Mouse (Mus musculus) midbrain, embryonic 13.5 days (tissue): ENCODE measurements around the gene Cachd1. TPM values are rescaled to one million over a fixed set of nuclear protein-coding genes. Genes with fewer than 3 reads are reported as not detected.

ENCODE experiments used
- ATAC-seq: fragments of 200-750 bp; cut with Nextera tagmentation; 2 replicates; pipeline ENCODE4 v1.8.0; 2017; ENCODE audit warnings: mild to moderate bottlenecking, moderate TSS enrichment, moderate library complexity
- H3K27ac ChIP-seq: fragments of 300-500 bp; sonication (generic); 2 replicates; pipeline ENCODE4 v1.5.1; 2015; ENCODE audit warnings: inconsistent platforms, mild to moderate bottlenecking, moderate library complexity
- H3K27me3 ChIP-seq: fragments of 300-500 bp; sonication (generic); 2 replicates; pipeline ENCODE4 v1.6.1; 2015; ENCODE audit warnings: mild to moderate bottlenecking, inconsistent platforms
- H3K36me3 ChIP-seq: fragments of 300-500 bp; sonication (generic); 2 replicates; pipeline ENCODE4 v1.6.1; 2015; ENCODE audit warnings: mild to moderate bottlenecking, inconsistent platforms
- H3K4me1 ChIP-seq: fragments of 300-500 bp; sonication (generic); replicated peaks from 2 replicates; pipeline ENCODE4 v1.6.1; 2015; ENCODE audit warnings: inconsistent platforms
- H3K4me2 ChIP-seq: fragments of 300-500 bp; sonication (generic); replicated peaks from 2 replicates; pipeline ENCODE4 v1.6.1; 2015; ENCODE audit warnings: moderate library complexity, mild to moderate bottlenecking, inconsistent platforms
- H3K4me3 ChIP-seq: fragments of 300-500 bp; sonication (generic); replicated peaks from 2 replicates; pipeline ENCODE4 v1.5.1; 2015; ENCODE audit warnings: mild to moderate bottlenecking, inconsistent platforms
- H3K9ac ChIP-seq: fragments of 300-500 bp; sonication (generic); replicated peaks from 2 replicates; pipeline ENCODE4 v1.6.1; 2015; ENCODE audit warnings: mild to moderate bottlenecking, inconsistent platforms
- H3K9me3 ChIP-seq: fragments of 300-500 bp; sonication (generic); 2 replicates; pipeline ENCODE4 v1.6.1; 2016; ENCODE audit warnings: mild to moderate bottlenecking, inconsistent platforms
- WGBS: fragments of 180-500 bp; shearing (Covaris S2); methylation state at CpG from one replicate; pipeline ENCODE4 v1.1.7; 2015; 5-methylcytosine and 5-hydroxymethylcytosine counted together
- polyA plus RNA-seq: library from polyadenylated mRNA; unstranded; fragments of >200 nt; fragmentation: Nextera tagmentation; extraction: Ambion mirVana; gene quantifications from 2 replicates; pipeline ENCODE4 v1.2.1, GENCODE M21; 2015

The Cachd1 gene
- polyA plus RNA-seq, 1 experiment from 2014 or later: 38.9 TPM

DNA sequence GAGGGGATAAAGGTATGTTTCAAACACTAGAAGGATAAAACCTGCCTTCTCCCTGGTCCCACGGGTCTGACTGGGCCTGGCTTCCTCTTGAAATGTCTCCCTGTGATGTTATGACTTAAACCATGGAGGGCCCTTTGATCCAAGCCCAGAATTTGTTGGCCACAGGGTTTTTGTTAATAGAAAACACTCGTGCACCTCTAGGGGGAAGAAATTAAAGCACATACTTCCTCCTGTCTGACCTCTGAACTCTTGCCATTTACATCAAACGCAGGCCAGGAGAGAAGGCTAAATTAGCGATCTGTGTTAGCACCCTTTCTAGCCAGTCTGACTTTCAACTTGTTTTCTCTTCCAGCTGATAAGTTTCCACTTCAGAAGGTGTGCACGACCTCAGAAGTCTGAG lies 19.0 kb downstream of the Cachd1 start:
- H3K4me3 ChIP-seq: no peak overlapping the region
- no peak overlapping the region for H3K4me2 ChIP-seq
- 0 out of 2 replicates have a peak, but pooled peaks have one; percentile 34 for ATAC-seq
- H3K9me3 ChIP-seq: no peaks in the 10 kb centered on the region
- H3K27me3 ChIP-seq: no peaks in the 10 kb centered on the region
- H3K36me3 ChIP-seq: no peaks in the 10 kb centered on the region
- peaks cover 79% of the 10 kb centered on the region for H3K4me1 ChIP-seq
- no peak overlapping the region for H3K9ac ChIP-seq
- 7% methylated on average over 5 of the region's 5 CpGs for WGBS
- peak overlapping the region; percentile 36; the same call in 1 of the 2 replicates for H3K27ac ChIP-seq

DNA sequence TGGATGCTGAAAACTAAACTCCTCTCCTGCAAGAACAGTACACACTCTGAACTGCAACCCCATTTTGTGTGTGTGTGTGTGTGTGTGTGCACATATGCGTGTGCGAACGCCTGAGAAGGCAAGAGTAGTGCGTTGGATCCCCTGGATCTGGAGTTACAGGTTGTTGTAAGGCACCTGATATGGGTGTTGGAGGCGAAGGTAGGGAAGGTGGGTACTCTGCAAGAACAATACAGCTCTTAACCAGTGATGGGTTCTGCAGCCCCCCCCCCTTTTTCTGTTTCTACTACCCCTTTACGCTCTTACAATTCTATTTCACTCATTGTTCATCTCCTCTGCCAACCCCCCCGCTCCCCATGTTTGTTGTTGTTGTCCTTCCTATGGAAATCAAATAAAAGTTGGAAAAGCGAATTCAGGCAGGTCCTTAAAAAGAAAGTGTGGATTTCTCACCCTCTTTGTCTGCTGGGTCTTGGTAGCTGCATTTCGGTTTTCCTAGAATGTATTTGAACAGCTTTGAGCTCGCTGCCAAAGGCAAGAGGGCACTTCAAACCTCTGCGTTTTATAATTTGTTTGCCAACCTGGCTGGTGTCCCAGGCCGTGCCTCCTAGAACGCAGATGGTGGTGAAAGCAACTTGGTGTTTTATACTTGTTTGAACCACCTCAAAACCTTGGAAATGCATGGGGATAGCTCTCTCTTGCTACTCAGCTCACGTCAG lies 24.4 kb downstream of the Cachd1 start:
- Histone ChIP-seq H3K9ac (no peak overlapping the region), H3K4me1 (peaks cover 71% of the 10 kb centered on the region), H3K27ac (no peak overlapping the region), H3K4me3 (no peak overlapping the region), H3K36me3 (no peaks in the 10 kb centered on the region), H3K4me2 (no peak overlapping the region; the same call in 1 of the 2 replicates), H3K27me3 (no peaks in the 10 kb centered on the region), H3K9me3 (no peaks in the 10 kb centered on the region)
- WGBS: 82% methylated on average over 14 of the region's 14 CpGs
- ATAC-seq: no peak

DNA sequence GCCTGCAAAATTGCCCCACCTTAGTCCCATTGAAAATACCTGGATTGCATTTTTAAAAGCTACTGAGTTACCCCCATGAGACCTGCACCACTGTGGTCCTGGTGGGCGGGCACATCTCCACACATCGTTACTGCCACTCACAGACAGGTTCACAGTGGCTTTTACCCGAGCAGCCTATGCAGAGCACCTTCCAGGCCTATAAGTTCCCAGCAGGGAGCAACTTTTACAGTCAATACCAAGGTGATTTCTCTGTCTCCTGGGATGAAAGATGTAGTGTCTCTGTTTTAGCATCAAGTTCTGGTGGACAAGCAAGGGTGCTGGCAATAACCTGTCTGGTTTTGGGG lies 24.9 kb downstream of the Cachd1 start:
- no peaks in the 10 kb centered on the region for H3K9me3 ChIP-seq
- H3K4me3 ChIP-seq: no peak overlapping the region
- H3K4me2 ChIP-seq: no peak overlapping the region
- no peaks in the 10 kb centered on the region for H3K27me3 ChIP-seq
- WGBS: 71% methylated on average over 3 of the region's 3 CpGs
- no peaks in the 10 kb centered on the region for H3K36me3 ChIP-seq
- peaks cover 66% of the 10 kb centered on the region for H3K4me1 ChIP-seq
- H3K9ac ChIP-seq: no peak overlapping the region
- H3K27ac ChIP-seq: no peak overlapping the region
- ATAC-seq: no peak

DNA sequence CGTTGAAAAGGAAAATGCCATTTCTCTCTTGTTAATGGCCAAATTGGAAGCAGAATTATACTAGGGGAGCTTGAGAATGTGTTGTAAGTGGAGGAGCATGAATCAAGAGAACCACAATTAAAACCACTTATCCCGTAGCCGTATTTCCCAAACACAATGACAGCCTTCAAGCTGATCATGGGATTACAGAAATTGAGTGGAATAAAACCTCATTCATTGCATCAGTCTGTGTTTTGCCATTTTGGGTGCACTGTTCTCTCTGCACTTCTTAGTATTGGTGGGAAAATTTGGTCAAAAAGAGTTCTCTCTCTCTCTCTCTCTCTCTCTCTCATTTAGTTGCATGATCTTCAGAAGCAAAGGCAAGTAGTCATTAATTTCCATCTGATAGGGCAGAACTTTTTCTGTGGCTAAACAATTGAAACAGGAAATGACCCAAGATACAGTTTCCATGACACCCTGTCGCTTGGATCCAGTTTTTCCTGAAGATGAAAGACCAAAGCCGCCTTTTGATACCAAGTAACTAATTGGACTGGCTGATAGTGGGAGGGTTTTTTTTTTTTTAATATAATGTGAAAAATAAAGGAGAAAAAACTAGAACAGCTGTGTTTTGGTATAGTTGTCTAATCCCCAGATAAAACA lies 34.7 kb downstream of the Cachd1 start:
- H3K4me3 ChIP-seq: no peak overlapping the region
- peak overlapping the region; percentile 25 for H3K4me2 ChIP-seq
- no peaks in the 10 kb centered on the region for H3K27me3 ChIP-seq
- no peak overlapping the region for H3K9ac ChIP-seq
- WGBS: 6% methylated on average over 5 of the region's 5 CpGs
- H3K36me3 ChIP-seq: no peaks in the 10 kb centered on the region
- 0 out of 2 replicates have a peak, but pooled peaks have one; percentile 54 for ATAC-seq
- peaks cover 38% of the 10 kb centered on the region for H3K4me1 ChIP-seq
- H3K27ac ChIP-seq: peak overlapping the region; percentile 25
- no peaks in the 10 kb centered on the region for H3K9me3 ChIP-seq

DNA sequence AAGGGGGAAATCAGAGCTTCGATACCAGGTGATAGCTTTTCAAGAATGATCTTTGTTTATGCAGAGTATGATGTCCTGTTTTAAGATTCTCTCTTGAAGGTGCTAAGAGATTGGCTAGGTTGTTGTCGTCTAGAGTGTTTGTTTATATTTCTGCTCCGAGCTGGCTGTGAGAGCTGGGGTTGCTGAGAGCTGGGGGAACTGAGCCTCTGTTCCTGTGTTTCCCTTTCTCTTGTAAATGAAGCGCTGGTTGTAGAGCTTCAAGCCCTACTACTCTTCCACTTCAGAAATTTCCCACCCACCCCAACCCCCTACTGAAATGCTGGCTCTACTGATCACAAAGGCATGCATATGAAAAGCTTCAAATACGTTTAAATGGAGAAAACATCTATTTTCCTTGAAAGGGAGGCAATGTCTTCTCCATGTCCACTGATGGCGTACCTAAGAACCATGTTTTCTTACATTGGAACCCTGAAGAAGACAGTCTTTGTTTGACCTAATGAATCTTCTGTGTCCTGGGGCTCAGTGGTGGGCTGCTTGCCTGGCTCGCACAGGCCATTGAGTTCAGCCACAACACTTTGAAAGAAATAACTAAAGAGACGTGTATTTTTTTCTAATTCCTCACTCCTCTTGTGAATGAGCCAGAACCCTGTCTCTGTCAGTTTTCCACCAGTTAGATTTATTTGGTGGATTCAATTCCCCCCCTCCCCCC lies 35.5 kb downstream of the Cachd1 start:
- no peaks in the 10 kb centered on the region for H3K36me3 ChIP-seq
- no peak overlapping the region for H3K4me3 ChIP-seq
- H3K9ac ChIP-seq: no peak overlapping the region
- peak overlapping the region; percentile 25 for H3K27ac ChIP-seq
- peak overlapping the region; percentile 25 for H3K4me2 ChIP-seq
- peaks cover 38% of the 10 kb centered on the region for H3K4me1 ChIP-seq
- no peaks in the 10 kb centered on the region for H3K9me3 ChIP-seq
- no peak for ATAC-seq
- 14% methylated on average over 8 of the region's 8 CpGs for WGBS
- no peaks in the 10 kb centered on the region for H3K27me3 ChIP-seq

DNA sequence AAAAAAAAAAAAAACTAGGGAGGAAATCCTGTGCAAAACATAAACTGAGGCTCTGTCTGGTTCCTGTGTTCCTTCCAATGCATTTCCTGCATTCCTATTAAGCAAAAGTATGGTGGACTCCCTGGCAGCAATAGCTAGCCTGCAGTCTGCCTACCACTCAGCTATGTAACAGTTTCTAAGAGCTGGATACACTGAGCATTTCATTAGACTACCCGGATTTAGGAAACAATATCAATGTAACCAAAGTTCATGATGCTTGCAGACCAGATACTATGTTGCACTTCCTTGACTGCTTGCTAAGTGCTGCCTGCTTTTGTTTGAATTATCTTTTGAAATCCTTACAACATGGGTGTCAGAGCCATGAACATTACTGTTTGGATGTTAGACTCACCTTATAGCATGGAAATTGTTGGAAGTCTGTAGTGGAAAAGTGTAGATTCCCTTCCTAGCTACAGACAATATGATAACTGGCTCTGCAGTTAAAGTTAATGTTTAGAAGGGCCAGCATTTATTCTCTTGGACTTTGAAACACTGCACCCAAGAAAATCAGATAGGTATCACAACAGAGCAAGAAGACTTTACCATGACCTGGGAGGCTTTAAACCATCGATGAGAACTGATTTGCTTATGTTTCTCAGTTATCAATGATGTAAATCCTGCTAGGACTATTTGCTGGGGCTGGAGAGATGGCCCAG lies 37.4 kb downstream of the Cachd1 start:
- no peaks in the 10 kb centered on the region for H3K9me3 ChIP-seq
- no peaks in the 10 kb centered on the region for H3K27me3 ChIP-seq
- peaks cover 38% of the 10 kb centered on the region for H3K4me1 ChIP-seq
- H3K27ac ChIP-seq: no peak overlapping the region
- no peaks in the 10 kb centered on the region for H3K36me3 ChIP-seq
- no peak for ATAC-seq
- 83% methylated on average over 2 of the region's 2 CpGs for WGBS
- H3K9ac ChIP-seq: no peak overlapping the region
- H3K4me2 ChIP-seq: no peak overlapping the region
- H3K4me3 ChIP-seq: no peak overlapping the region

DNA sequence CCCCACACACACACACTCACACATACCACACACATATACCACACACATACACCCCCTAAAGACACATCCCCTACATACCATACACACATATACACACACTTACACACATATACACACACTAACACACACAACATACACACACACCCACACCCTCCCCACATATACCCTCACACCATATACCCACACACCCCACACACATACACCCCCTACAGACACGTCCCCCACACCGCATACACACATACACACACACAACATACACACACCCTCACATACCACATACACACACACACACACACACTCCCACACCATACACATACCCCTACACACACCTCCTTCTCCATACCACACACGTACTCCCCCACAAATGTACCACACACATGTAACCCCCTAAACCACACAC lies 42.8 kb downstream of the Cachd1 start:
- H3K27ac ChIP-seq: no peak overlapping the region
- H3K9me3 ChIP-seq: 0 out of 2 replicates have a peak, but pooled peaks cover 3% of the 10 kb centered on the region
- H3K36me3 ChIP-seq: no peaks in the 10 kb centered on the region
- no peak overlapping the region for H3K9ac ChIP-seq
- no peak overlapping the region for H3K4me2 ChIP-seq
- 0 out of 2 replicates have a peak, but pooled peaks cover 13% of the 10 kb centered on the region for H3K4me1 ChIP-seq
- H3K4me3 ChIP-seq: no peak overlapping the region
- WGBS: 96% methylated on average over 3 of the region's 3 CpGs
- no peaks in the 10 kb centered on the region for H3K27me3 ChIP-seq
- ATAC-seq: peak; percentile 63

DNA sequence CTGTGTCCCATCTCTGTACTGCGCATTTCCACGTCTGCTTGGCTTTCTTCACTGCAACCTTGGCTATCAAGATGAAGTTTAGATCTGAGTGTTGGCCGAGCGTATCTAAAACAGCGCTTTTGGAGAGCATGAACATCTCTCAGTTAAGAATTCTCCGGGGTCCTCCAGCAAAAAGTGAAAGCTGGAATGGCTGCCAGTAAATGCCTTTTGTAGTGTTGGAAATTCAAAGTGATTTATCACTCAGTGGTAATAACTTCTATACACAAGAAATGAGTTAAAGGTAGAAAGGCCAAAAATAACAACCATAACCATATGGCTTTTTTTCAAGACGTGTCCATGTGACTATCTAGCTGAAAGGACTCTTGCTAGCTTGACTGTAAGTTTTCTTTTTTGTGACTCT lies 46.1 kb downstream of the Cachd1 start:
- H3K4me3 ChIP-seq: no peak overlapping the region
- ATAC-seq: no peak
- no peaks in the 10 kb centered on the region for H3K36me3 ChIP-seq
- no peaks in the 10 kb centered on the region for H3K27me3 ChIP-seq
- H3K4me2 ChIP-seq: no peak overlapping the region
- WGBS: 91% methylated on average over 7 of the region's 7 CpGs
- peaks cover 25% of the 10 kb centered on the region for H3K4me1 ChIP-seq
- no peak overlapping the region for H3K9ac ChIP-seq
- no peak overlapping the region for H3K27ac ChIP-seq
- H3K9me3 ChIP-seq: peaks cover 3% of the 10 kb centered on the region; the same call in 1 of the 2 replicates

DNA sequence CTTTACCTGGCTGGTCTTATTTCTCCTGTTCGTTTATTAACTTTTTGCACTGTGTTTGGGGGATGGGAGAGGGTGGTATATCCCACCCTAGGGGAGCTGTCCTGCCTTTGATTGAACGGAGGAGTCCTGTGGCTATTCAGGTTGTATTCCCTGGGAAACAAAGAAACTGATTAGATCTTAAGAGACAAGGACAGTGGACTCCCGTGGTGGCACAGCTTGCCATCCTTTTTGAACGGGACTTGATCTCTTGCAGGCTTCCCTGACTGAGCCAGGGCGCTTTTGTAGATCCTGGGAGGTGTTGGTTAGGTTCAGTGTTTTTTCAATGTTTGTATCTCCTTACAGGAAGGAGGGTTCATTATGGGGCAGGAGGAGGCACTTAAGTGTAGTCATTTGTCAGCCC lies 50.9 kb downstream of the Cachd1 start:
- Histone ChIP-seq H3K27ac (no peak overlapping the region), H3K36me3 (0 out of 2 replicates have a peak, but pooled peaks cover 1% of the 10 kb centered on the region), H3K4me1 (peaks cover 45% of the 10 kb centered on the region), H3K27me3 (no peaks in the 10 kb centered on the region), H3K4me3 (no peak overlapping the region), H3K4me2 (no peak overlapping the region), H3K9ac (no peak overlapping the region), H3K9me3 (peaks cover 3% of the 10 kb centered on the region)
- ATAC-seq: no peak
- WGBS: 8% methylated on average over 5 of the region's 5 CpGs

DNA sequence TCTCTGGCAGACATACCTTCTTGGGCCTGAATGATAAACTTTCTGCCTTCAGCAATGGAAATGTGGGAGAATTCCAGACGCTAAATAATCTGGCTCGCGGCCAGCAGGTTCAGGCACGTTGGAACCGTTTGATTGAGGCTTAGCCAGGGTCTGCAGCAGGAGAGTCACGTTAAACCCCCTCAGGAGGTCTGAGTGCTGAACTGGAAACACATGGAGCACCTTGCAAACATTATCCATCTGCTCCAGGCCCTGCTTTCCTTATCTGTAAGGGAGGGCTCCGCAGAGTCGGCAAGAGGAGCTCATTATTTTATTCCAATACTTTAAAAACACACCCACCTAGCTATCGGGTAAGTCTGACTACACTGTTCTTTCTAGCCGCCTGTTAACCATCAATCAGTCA lies 52.3 kb downstream of the Cachd1 start:
- H3K27ac ChIP-seq: peak overlapping the region; percentile 40
- peak; percentile 84 for ATAC-seq
- 0 out of 2 replicates have a peak, but pooled peaks cover 3% of the 10 kb centered on the region for H3K36me3 ChIP-seq
- no peak overlapping the region for H3K4me2 ChIP-seq
- peaks cover 43% of the 10 kb centered on the region for H3K4me1 ChIP-seq
- H3K4me3 ChIP-seq: no peak overlapping the region
- WGBS: 5% methylated on average over 10 of the region's 10 CpGs
- no peaks in the 10 kb centered on the region for H3K27me3 ChIP-seq
- no peak overlapping the region for H3K9ac ChIP-seq
- H3K9me3 ChIP-seq: peaks cover 4% of the 10 kb centered on the region

DNA sequence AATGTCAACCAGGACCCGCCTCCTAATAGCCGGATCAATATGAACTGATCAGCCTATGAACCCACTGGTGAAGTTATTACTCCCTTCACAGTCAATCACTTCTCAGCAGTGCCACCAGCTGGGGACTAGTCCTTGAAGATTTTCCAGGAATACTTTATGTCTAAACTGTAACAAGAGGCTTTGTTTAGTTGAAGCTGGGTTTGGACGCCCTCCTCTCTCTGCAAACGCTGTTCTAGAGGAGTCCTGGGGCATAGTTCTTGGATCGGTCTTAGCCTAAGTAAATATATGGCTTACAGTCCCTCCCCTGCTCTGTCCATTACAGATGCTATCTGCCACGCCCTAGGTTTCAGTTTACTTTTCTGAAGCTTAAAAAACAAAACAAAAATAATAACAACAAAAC lies 60.7 kb downstream of the Cachd1 start:
- Histone ChIP-seq H3K27ac (no peak overlapping the region), H3K9ac (no peak overlapping the region), H3K4me2 (no peak overlapping the region), H3K4me3 (no peak overlapping the region), H3K9me3 (peaks cover 3% of the 10 kb centered on the region; the same call in 1 of the 2 replicates), H3K27me3 (no peaks in the 10 kb centered on the region), H3K4me1 (peaks cover 44% of the 10 kb centered on the region), H3K36me3 (0 out of 2 replicates have a peak, but pooled peaks cover 3% of the 10 kb centered on the region)
- WGBS: 65% methylated on average over 6 of the region's 6 CpGs
- ATAC-seq: 0 out of 2 replicates have a peak, but pooled peaks have one; percentile 20
